Mouse (Mus musculus): ENCODE results near the gene Frem1.

DNA sequence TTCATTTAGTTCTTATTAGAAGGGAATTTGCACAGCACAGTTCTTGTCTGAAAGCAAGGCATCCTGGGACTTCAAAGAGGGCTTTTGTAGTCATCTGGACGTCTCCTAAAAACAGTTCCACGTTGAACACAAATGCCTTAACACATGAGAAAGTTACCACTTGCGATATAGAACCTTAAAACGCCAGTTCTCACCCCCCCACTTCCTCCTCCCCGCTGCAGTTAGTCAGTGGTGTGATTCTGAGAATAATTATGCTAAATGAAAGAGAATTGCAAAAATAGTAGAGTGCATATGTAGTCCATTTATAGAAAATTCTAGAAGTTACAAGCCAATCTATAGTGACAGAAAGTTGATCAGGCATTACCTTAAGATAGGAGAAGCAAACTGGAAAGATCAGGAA, 159.9 kb downstream of the Frem1 start:
- TF ChIP-seq CTCF (IDR thresholded peaks at IDR 0.05; ENCODE audit: borderline replicate concordance, control insufficient read depth, extremely low read depth, insufficient read depth, low read length, poor library complexity): no peak
- TF ChIP-seq POLR2A (IDR thresholded peaks at IDR 0.05; ENCODE audit: control insufficient read depth, extremely low read depth, insufficient read depth, low read length, poor library complexity): no peak
